Mouse (Mus musculus) olfactory bulb, adult 2 months (tissue): Measurements from ENCODE around the gene Thrsp. TPM values are rescaled to one million over a fixed set of nuclear protein-coding genes. Genes with fewer than 3 reads are reported as not detected.

Experiments used
- H3K27ac ChIP-seq: fragments of 200-500 bp; 2 replicates; pipeline ENCODE4 v1.5.1; 2012; ENCODE audit warnings: low read depth, low read length; ENCODE audit not compliant: insufficient read depth
- H3K4me1 ChIP-seq: fragments of 200-500 bp; 2 replicates; pipeline ENCODE4 v1.6.1; 2012; ENCODE audit warnings: low read length; ENCODE audit not compliant: control insufficient read depth, insufficient read depth
- H3K4me3 ChIP-seq: fragments of 200-500 bp; 2 replicates; pipeline ENCODE4 v1.5.1; 2012; ENCODE audit warnings: mild to moderate bottlenecking, low read depth, low read length, moderate library complexity; ENCODE audit not compliant: insufficient read depth
- CTCF ChIP-seq: fragments of 200-500 bp; IDR thresholded peaks from 2 replicates; pipeline ENCODE4 v1.5.1; 2012; ENCODE audit warnings: low read depth, mild to moderate bottlenecking, low read length, moderate library complexity; ENCODE audit not compliant: insufficient read depth
- POLR2A ChIP-seq: fragments of 200-500 bp; IDR thresholded peaks from 2 replicates; pipeline ENCODE4 v1.6.1; 2012; ENCODE audit warnings: mild to moderate bottlenecking, low read depth, low read length, moderate library complexity; ENCODE audit not compliant: insufficient read depth
- whole genome bisulfite sequencing: fragments of 180-500 bp; shearing (Covaris S2); methylation state at CpG from one replicate; pipeline ENCODE4 v1.1.7; 2018; 5-methylcytosine and 5-hydroxymethylcytosine counted together
- polyA plus RNA-seq: library from polyadenylated mRNA; stranded (reverse); fragments of >200 nt; gene quantifications from 2 replicates; pipeline ENCODE4 v1.2.4, GENCODE M21; 2012; ENCODE audit warnings: low replicate concordance; ENCODE audit not compliant: missing spikeins, insufficient read depth, insufficient read length

The Thrsp gene
- polyA plus RNA-seq, 1 experiment = not detected

DNA sequence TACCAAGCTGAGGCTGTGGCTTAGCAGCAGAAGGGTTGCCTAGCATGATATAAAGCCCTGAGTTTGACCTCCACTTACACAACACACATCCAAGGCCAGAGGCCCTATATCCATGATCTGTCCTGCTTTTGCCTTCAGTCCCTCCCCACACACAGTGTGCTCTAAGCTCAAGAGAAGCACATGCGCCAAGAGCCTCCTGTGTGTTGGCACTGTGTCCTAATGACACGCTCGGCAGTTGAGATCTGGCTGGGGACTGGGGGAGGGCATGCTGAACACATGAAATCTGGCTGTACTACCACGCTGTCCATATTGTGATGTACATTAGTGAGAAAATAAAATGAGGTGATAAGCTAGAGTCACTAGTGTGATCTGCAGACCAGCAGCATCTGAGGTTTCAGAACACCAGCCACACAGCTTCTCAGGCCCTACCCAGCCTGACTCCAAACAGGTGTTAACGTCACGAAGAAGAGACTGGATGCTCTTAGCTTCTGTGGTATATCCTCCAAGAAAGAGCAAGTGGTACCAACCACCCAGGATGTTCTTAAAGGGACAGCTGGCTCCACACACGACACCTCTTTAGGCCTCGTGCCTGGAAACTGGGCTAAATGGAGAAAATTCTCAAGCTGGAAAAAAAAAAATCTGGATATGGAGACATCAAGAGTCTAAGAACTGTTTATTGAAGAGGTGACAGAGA, 3.6 kb upstream of the Thrsp start:
- Histone ChIP-seq H3K27ac (no peak overlapping the region), H3K4me3 (no peak overlapping the region), H3K4me1 (peaks cover 8% of the 10 kb centered on the region)
- TF ChIP-seq CTCF = no peak
- no peak for TF ChIP-seq POLR2A
- WGBS = 68% methylated on average over 8 of the region's 8 CpGs

DNA sequence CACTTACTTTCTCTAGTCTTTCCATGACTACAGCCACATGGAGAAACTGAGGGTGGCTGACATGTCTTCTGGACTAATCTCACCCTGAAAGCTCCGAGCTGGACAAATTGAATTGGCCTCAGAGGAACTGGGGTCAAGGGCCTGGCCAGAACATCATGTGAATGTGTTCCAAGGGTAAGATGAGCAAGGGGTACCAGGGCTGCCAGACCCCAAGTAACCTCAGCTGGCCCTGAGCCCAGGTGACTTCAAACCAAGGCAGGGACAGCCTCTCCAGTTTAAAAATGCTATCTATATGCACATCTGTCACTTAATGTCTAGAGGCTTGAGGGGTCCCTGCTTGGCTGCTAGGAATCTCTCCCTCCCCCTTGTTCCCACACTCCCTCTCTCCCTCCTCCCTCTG, 2.9 kb upstream of the Thrsp start:
- 73% methylated on average over 1 of the region's 1 CpGs for WGBS

DNA sequence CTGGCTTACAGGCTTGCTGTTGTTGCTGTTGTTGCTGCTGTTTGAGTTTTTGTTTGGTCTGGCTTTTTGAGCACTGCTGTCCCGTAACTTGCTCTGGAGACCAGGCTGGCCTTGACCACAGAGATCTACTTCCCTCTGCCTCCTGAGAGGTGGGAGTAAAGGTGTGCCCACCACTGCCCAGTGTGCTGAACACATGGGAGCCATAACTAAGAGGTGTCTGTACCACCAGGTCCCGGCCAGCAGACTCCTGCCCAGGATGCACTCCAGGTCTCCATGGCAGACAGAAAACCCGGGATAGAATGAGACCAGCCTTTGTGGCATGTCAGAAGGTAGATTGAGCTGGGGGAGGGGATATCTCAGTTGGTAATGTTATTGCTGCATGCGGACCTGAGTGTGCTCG, 1.6 kb upstream of the Thrsp start:
- Histone ChIP-seq H3K4me1 (peaks cover 8% of the 10 kb centered on the region; the same call in 1 of the 2 replicates), H3K4me3 (no peak overlapping the region)
- 86% methylated on average over 5 of the region's 5 CpGs for WGBS

More for the DNA sequence above, 2.9 kb upstream of the Thrsp start:
- Histone ChIP-seq H3K4me3 (no peak overlapping the region), H3K27ac (no peak overlapping the region), H3K4me1 (peaks cover 8% of the 10 kb centered on the region)
- no peak for TF ChIP-seq CTCF
- no peak for TF ChIP-seq POLR2A

DNA sequence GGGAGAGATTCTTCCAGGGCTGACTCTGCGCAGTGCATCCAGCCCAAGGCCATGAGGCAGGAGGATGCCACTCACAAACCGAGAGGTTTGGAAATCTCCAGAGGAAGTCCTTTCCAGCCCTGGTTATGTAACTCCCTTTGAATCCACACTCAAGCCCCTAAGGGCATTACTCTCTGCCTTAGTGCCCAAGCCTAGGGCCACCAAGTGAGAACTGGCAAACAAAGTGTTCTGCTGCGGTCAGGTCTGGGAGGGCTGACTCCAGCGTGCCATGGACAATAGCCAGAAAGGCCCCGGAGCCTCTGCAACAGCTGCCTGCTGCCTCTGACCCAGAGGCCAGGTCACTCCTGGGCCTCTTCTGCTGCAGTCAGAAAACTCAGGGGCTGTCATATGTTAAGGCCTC, 1.2 kb upstream of the Thrsp start:
- 68% methylated on average over 5 of the region's 5 CpGs for WGBS
- TF ChIP-seq CTCF (no peak), POLR2A (no peak)
- Histone ChIP-seq H3K4me3 (no peak overlapping the region), H3K27ac (no peak overlapping the region), H3K4me1 (peaks cover 8% of the 10 kb centered on the region; the same call in 1 of the 2 replicates)

More for the DNA sequence above, 1.6 kb upstream of the Thrsp start:
- H3K27ac ChIP-seq = no peak overlapping the region
- TF ChIP-seq CTCF (no peak), POLR2A (no peak)

DNA sequence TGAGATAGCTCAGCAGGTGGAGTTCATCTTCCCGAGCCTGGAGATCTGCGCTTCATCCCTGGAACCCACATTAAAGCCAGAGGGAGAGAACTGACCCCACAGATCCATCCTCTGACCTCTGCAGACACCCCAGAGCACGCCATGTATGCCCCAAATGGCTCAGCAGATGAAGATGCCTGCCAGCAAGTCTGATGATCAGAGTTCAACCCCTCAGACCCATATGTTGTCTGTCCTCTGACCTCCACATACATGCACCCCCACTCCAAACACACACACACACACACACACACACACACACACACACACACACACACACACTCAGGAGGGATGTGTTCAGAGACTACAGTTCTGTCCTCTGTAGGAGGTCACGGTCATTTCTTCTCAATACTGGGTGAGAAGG, 1.1 kb downstream of the Thrsp start:
- TF ChIP-seq CTCF (no peak), POLR2A (no peak)
- WGBS = 92% methylated on average over 4 of the region's 4 CpGs
- H3K27ac ChIP-seq = no peak overlapping the region
- H3K4me1 ChIP-seq = peaks cover 13% of the 10 kb centered on the region; the same call in 1 of the 2 replicates
- no peak overlapping the region for H3K4me3 ChIP-seq

DNA sequence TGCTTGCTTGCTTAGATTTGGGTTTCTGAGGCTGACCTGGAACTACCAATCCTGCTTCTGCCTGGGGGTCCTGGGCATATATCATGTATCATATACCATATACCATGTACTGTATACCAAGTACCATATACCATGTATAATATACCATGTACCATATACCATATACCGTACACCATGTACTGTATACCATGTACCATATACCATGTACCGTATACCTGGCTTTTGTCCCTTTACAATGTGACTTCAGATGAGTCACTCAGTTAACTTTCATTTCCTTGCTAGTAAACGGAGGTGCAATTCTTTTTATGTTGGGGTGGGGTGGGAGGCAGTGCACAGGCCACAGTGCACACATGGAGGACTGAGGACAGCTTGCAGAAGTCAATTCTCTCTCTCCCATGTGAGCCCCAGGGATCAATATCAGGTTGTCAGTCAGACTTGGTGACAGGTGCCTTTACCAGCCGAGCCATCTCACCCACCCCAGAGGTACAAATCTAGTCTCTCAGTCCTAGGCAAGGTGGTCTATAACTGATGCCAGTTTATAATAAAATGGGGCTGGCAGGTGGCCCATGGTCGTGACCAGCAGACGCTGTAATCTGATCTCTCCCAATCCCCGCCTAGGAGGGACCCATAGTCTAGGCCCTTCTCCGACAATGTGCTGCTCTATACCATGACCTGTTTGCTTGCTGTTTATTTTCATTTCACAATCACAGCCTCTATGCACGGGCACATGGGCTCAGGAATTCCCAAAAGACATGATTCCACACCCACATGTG, 2.4 kb downstream of the Thrsp start:
- TF ChIP-seq POLR2A (no peak), CTCF (no peak)
- Histone ChIP-seq H3K4me1 (peaks cover 13% of the 10 kb centered on the region; the same call in 1 of the 2 replicates), H3K4me3 (no peak overlapping the region), H3K27ac (no peak overlapping the region)
- 65% methylated on average over 9 of the region's 9 CpGs for WGBS

DNA sequence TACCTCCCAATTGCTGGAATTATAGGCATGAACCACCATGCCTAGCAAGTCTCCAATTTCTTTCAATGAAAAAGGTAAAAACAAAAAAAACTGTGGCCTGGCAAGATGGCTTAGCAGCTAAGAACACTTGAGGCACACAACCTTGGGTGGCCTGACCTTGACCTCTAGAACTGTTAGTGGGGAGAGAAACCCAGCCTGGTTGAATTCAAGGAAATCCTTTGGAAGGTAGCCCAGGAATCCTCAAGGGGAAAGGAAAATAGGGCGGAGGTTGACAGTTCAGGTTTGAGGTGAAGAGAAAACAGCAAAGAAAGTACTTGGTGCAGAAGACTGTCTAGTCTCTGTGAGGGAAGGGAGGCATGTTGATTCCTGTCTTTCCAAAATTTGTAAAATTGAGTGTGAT, 3.1 kb downstream of the Thrsp start:
- H3K4me3 ChIP-seq = no peak overlapping the region
- WGBS = 68% methylated on average over 1 of the region's 1 CpGs

DNA sequence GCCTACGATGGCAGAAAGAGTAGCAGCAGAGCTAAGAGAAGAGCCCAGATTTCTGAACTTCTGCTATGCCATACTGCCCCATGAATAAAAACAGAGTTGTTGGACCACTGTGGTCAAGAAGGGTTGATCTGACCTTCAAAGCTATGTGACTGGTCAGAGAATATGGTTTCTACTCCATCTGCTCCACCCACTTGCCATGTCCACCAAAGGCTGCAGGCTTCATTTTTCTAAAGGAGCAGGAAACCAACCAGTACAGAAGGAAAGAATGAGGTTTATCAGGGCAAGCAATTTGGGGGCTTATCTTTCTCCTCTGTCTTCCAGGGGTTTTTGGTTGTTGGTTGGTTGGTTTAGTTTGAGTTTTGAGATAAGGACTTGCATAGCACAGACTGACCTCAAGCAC, 3.5 kb downstream of the Thrsp start:
- H3K27ac ChIP-seq = no peak overlapping the region
- 88% methylated on average over 1 of the region's 1 CpGs for WGBS
- H3K4me1 ChIP-seq = peaks cover 11% of the 10 kb centered on the region; the same call in 1 of the 2 replicates
- TF ChIP-seq CTCF (no peak), POLR2A (no peak)
- no peak overlapping the region for H3K4me3 ChIP-seq

More for the DNA sequence above, 3.1 kb downstream of the Thrsp start:
- Histone ChIP-seq H3K27ac (no peak overlapping the region), H3K4me1 (peaks cover 13% of the 10 kb centered on the region; the same call in 1 of the 2 replicates)
- TF ChIP-seq POLR2A = no peak

DNA sequence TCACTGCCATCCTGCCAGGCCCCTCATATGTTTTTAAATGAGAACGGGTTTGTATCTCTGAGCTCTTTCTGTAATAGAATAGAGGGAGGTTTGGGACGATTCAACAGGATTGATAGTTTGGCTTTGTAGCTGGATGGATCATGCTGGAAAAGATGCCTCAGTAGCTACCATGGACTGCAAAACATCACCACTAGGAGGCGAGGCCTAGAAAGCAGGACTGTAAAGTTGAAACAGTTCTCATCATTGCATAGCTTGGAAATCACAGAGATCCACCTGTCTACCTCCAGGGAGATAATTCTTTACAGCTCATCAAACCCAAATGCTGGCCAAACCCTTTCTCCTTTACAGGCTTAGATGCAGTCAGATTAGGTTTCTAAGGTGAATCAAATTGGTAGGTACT, 6.0 kb downstream of the Thrsp start:
- no peak overlapping the region for H3K27ac ChIP-seq
- TF ChIP-seq CTCF (no peak), POLR2A (no peak)
- H3K4me3 ChIP-seq = no peak overlapping the region
- WGBS = 78% methylated on average over 3 of the region's 3 CpGs
- H3K4me1 ChIP-seq = peaks cover 5% of the 10 kb centered on the region; the same call in 1 of the 2 replicates
